Mouse (Mus musculus) intestine, embryonic 14.5 days (tissue): Measurements from ENCODE around the gene Nploc4. TPM values are rescaled to one million over a fixed set of nuclear protein-coding genes. Genes with fewer than 3 reads are reported as not detected.
A peak's percentile ranks its signal among the peaks of the same experiment; 100 is the strongest.

ENCODE experiments used
- ATAC-seq: fragments of 200-750 bp; cut with Nextera tagmentation; replicated peaks from 2 replicates; pipeline ENCODE4 v1.8.0; 2017; ENCODE audit warnings: low read depth, moderate number of reproducible peaks, moderate TSS enrichment, moderate library complexity; ENCODE audit not compliant: low FRiP score, low TSS enrichment
- DNase-seq: peaks from one replicate; pipeline ENCODE4 v3.0.0-alpha.2; 2018; ENCODE audit warnings: low spot score
- H3K27ac ChIP-seq: fragments of 300-500 bp; sonication (generic); 2 replicates; pipeline ENCODE4 v1.5.1; 2014; ENCODE audit warnings: low read depth, mild to moderate bottlenecking, control low read depth
- H3K27me3 ChIP-seq: fragments of 300-500 bp; sonication (generic); replicated peaks from 2 replicates; pipeline ENCODE4 v1.6.1; 2014; ENCODE audit warnings: low read length, control low read depth; ENCODE audit not compliant: control insufficient read depth, insufficient read depth
- H3K36me3 ChIP-seq: fragments of 300-500 bp; sonication (generic); 2 replicates; pipeline ENCODE4 v1.6.1; 2014; ENCODE audit warnings: low read length, control low read depth; ENCODE audit not compliant: control insufficient read depth, insufficient read depth
- H3K4me1 ChIP-seq: fragments of 300-500 bp; sonication (generic); replicated peaks from 2 replicates; pipeline ENCODE4 v1.6.1; 2014; ENCODE audit warnings: low read length, control low read depth, mixed read lengths; ENCODE audit not compliant: control insufficient read depth, insufficient read depth
- H3K4me2 ChIP-seq: fragments of 300-500 bp; sonication (generic); 2 replicates; pipeline ENCODE4 v1.6.1; 2014; ENCODE audit warnings: low read length
- H3K4me3 ChIP-seq: fragments of 300-500 bp; sonication (generic); 2 replicates; pipeline ENCODE4 v1.5.1; 2014; ENCODE audit warnings: low read depth, low read length, control low read depth, mixed read lengths
- H3K9ac ChIP-seq: fragments of 300-500 bp; sonication (generic); 2 replicates; pipeline ENCODE4 v1.6.1; 2014; ENCODE audit warnings: mild to moderate bottlenecking, low read length
- H3K9me3 ChIP-seq: fragments of 300-500 bp; sonication (generic); 2 replicates; pipeline ENCODE4 v1.6.1; 2016; ENCODE audit warnings: low read length, control low read depth; ENCODE audit not compliant: control insufficient read depth
- WGBS: fragments of 180-500 bp; shearing (Covaris S2); extraction: QIAGEN DNeasy Blood & Tissue Kit; methylation state at CpG from one replicate; pipeline ENCODE4 v1.1.7; 2014; 5-methylcytosine and 5-hydroxymethylcytosine counted together
- polyA plus RNA-seq: library from polyadenylated mRNA; unstranded; fragments of >200 nt; fragmentation: Nextera tagmentation; extraction: Ambion mirVana; gene quantifications from 2 replicates; pipeline ENCODE4 v1.2.1, GENCODE M21; 2014

Nploc4 gene
- 34.5 and 37.4 TPM in 2 replicates for polyA plus RNA-seq

DNA sequence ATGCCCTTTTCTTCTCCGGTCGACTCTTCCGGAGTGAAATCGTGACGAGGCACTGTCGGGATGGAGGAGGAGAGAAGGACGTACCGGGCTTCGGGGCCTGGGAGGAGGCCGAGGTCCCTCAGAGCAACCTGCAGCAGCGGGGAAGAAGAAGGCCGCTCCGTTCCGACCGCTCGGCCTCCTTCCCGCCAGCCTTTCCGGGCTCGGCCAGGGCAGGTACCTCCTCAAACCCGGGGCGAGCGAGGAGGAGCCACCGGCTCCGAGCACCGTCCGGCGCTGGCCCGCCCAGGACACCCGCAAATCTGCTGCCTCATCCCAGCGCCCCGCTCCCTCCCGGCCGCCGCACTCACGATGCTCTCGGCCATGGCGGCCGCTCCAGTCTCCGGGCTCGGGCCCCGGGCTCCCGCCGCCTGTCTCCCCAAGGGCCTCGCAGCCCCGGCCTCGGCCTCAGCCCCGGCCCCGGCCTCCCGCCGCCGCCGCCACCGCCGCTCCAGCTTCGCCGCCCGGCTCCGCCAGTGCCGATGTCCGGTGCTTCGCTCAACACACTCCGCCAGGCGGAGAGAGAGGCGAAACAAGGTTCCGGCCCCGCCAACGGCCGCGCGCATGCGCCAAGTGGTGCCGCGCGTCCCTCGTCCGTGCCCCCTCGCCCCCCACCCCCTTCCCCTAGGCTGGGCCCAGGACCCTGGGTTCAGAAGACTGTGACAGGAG is at the start of gene Nploc4:
Gene Nploc4 (minus strand): TSS at position 557 of the 705 bp plus-strand sequence.
- Histone ChIP-seq H3K4me1 (peaks cover 12% of the 10 kb centered on the region), H3K4me3 (peak within 1 kb of the TSS; percentile 64), H3K9me3 (no peaks in the 10 kb centered on the region), H3K27ac (peak within 1 kb of the TSS; percentile 24; the same call in 1 of the 2 replicates), H3K4me2 (peak within 1 kb of the TSS; percentile 91), H3K27me3 (no peaks in the 10 kb centered on the region), H3K9ac (peak within 1 kb of the TSS; percentile 93), H3K36me3 (peaks cover 27% of the 10 kb centered on the region)
- DNase-seq (peak; percentile 96), ATAC-seq (peak; percentile 88)
- under 1% methylated on average over 73 of the region's 77 CpGs for WGBS

DNA sequence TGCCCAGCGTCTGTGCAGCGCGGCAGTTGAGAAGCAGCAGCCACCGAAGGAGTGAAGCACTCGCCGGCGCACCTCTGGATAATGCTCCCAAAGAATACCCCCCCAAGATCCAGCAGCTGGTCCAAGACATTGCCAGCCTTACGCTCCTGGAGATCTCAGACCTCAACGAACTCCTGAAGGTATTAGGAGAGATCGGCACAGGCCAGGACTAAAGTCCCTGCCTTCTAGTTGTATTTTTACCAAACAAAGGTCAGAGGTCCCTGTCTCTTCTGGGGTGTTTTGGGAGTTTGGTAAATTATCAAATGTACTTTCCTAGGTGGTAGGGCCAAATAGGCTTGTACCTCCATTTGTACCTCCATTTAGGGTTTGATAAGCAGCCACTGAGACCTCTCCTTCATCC is 47.7 kb upstream of the Nploc4 start:
- no peaks in the 10 kb centered on the region for H3K27me3 ChIP-seq
- H3K4me2 ChIP-seq, result peak overlapping the region; percentile 88
- WGBS, result 10% methylated on average over 10 of the region's 10 CpGs
- DNase-seq (no peak), ATAC-seq (no peak)
- H3K4me1 ChIP-seq, result peaks cover 16% of the 10 kb centered on the region
- H3K36me3 ChIP-seq, result peaks cover 74% of the 10 kb centered on the region
- H3K9ac ChIP-seq, result peak overlapping the region; percentile 78
- H3K9me3 ChIP-seq, result no peaks in the 10 kb centered on the region
- H3K27ac ChIP-seq, result no peak overlapping the region
- H3K4me3 ChIP-seq, result peak overlapping the region; percentile 98

DNA sequence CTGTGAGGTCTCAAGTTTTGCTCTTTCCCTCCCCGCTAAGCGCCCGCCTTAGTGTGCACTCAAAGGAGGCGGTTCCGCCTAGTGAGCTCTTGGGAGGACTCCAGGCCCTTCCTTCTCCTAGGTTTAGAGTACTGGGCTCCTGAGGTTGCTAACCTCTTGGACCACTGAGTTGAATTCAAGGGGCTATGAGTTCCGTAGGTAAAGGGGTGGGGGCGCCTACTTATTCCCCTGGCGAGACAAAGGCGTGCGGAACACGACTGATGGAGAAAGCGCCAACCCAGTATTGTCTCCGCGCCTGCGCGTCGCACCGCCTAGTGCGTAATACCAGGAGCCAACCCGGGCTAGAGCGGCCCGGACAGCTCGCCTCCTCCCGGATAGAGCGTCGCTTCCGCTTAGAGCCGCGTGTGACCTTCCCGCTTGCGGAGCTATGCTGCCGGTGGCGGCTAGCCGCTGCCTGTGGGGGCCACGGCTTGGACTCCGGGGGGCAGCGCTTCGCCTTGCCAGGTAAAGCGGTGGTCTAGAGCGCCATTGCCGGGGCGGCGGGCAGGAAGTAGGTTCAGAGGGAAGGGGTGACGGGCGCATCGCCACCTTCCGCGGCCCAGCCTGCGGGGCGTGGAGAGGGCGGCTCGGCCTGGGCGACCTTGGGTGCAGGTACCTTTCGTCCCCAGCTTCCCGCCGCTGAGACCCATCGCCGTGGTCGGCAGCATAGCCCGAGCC is 46.9 kb upstream of the Nploc4 start, which contains the start of gene Mrpl12:
Gene Mrpl12 (plus strand): TSS at position 349 of the 717 bp plus-strand sequence.
- WGBS, result under 1% methylated on average over 60 of the region's 60 CpGs
- DNase-seq (peak; percentile 93), ATAC-seq (peak; percentile 90)
- Histone ChIP-seq H3K9ac (peak within 1 kb of the TSS; percentile 78), H3K9me3 (no peaks in the 10 kb centered on the region), H3K4me3 (peak within 1 kb of the TSS; percentile 98), H3K27me3 (no peaks in the 10 kb centered on the region), H3K36me3 (peaks cover 76% of the 10 kb centered on the region), H3K4me2 (peak within 1 kb of the TSS; percentile 88), H3K27ac (peak within 1 kb of the TSS; percentile 80), H3K4me1 (peaks cover 16% of the 10 kb centered on the region)

DNA sequence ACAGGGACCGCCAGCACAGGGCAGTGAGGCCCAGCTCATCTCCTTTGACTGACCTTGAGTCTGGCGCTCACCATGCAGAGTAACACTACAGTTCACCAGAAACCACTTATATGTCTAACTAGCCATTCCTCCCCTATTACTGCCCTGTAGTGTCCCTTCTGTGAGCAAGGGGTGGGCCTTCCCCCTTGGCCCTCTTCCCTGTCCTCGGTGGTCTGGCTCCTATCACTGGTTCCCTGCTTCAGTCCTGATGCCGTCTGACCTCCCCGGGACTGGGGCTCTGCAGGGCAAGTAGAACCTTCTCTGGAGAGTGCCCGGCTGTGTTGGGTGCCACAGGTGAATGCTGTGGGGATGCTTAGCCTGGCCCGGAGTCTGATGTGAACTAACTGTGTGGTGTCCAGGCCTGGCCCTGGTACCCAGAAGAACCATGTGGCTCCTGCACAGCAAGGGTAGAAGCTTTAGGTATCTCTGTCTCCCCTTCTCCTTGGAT is 46.0 kb upstream of the Nploc4 start:
- DNase-seq (no peak), ATAC-seq (no peak)
- no peaks in the 10 kb centered on the region for H3K27me3 ChIP-seq
- 85% methylated on average over 7 of the region's 7 CpGs for WGBS
- H3K4me1 ChIP-seq, result peaks cover 16% of the 10 kb centered on the region
- H3K9me3 ChIP-seq, result no peaks in the 10 kb centered on the region
- peak overlapping the region; percentile 80; the same call in 1 of the 2 replicates for H3K27ac ChIP-seq
- H3K4me3 ChIP-seq, result peak overlapping the region; percentile 98; the same call in 1 of the 2 replicates
- H3K4me2 ChIP-seq, result peak overlapping the region; percentile 88
- peak overlapping the region; percentile 78 for H3K9ac ChIP-seq
- peaks cover 82% of the 10 kb centered on the region for H3K36me3 ChIP-seq

DNA sequence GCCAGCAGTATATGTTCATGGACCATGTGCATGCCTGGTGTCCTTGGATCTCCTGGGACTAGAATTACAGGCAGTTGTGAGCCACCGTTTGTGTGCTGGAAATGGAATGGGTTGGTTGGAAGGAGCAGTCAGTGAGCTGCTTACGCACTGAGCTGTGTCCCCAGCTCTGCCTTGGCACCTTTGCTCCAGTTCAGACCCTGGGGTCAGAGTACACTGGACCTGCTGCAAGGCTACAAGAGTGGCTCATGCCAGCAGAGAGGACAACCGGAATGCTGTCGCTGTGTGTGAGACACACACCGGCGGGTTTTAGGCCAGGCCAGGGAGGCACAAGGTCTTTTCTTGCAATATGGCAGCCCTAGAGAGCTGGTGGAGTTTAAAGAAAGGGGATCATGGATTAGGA is 34.5 kb upstream of the Nploc4 start:
- Histone ChIP-seq H3K4me3 (no peak overlapping the region), H3K9me3 (no peaks in the 10 kb centered on the region), H3K27me3 (no peaks in the 10 kb centered on the region), H3K27ac (no peak overlapping the region), H3K36me3 (peaks cover 79% of the 10 kb centered on the region), H3K4me1 (peaks cover 8% of the 10 kb centered on the region), H3K4me2 (no peak overlapping the region), H3K9ac (no peak overlapping the region)
- no peak for DNase-seq
- 96% methylated on average over 6 of the region's 6 CpGs for WGBS
- no peak for ATAC-seq

DNA sequence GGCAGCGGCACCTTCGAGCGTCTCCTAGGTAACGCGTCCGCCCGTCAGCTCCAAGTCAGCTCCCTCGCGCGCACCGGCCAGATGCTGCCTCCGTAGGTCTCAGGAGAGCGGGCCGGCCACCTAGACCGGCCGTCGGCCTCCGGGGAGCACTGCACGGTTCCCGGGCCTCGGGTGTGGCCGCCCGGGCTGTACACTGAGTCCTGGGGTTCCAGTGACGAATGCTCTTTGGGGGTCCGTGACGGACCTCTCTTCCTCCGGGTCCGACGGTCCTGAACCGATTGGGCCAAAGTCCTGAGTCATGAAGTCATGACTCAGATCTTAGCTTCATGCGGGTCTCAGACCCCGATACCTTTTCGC is 30.2 kb upstream of the Nploc4 start:
- Histone ChIP-seq H3K27ac (no peak overlapping the region), H3K27me3 (no peaks in the 10 kb centered on the region), H3K9ac (peak overlapping the region; percentile 83), H3K4me3 (peak overlapping the region; percentile 100), H3K4me1 (peaks cover 18% of the 10 kb centered on the region), H3K4me2 (peak overlapping the region; percentile 96), H3K9me3 (no peaks in the 10 kb centered on the region), H3K36me3 (peaks cover 48% of the 10 kb centered on the region)
- DNase-seq, result no peak
- WGBS, result 1% methylated on average over 32 of the region's 33 CpGs
- no peak; the same call in 1 of the 2 replicates for ATAC-seq

DNA sequence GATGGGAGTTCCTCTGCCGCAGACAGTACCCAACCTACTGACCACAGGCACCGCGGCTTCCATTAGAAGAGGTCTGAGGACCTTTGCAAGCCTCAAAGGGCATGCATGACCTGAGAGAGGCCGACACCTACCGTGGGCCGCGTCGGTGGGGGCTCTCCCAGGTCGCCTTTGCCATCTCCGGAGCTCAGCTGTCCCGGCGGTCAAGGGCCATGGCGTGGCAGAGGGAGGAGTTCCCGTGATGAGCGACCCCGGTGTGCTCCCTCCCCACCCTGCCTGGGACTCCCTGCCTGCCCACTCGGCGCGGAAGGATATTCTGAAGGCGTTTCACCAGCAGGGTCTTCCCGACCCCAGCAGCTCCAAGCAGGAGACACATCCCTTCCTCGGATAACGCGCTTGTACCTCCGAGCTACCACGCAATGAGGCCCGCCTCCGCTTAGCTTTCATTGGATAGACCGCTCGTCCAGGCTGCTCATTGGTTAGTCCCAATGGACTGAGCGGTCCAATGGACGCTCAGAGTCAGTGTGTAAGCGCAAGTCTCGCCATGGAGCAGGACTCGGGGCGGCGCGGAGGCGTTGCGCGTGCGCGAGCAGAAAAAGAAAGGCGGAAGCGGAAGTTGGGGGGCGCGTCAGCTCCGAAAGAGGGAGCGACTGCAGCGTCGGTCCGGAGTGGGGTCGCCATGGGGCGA is 29.7 kb upstream of the Nploc4 start, which contains the start of gene Arl16:
Gene Arl16 (minus strand): TSS at position 557 of the 685 bp plus-strand sequence.
- DNase-seq (peak; percentile 97), ATAC-seq (peak; percentile 99)
- H3K4me2 ChIP-seq, result peak within 1 kb of the TSS; percentile 97
- H3K4me1 ChIP-seq, result peaks cover 18% of the 10 kb centered on the region
- peak within 1 kb of the TSS; percentile 100 for H3K4me3 ChIP-seq
- H3K9me3 ChIP-seq, result no peaks in the 10 kb centered on the region
- H3K36me3 ChIP-seq, result peaks cover 48% of the 10 kb centered on the region
- peak within 1 kb of the TSS; percentile 64 for H3K27ac ChIP-seq
- no peaks in the 10 kb centered on the region for H3K27me3 ChIP-seq
- peak within 1 kb of the TSS; percentile 83 for H3K9ac ChIP-seq
- under 1% methylated on average over 54 of the region's 54 CpGs for WGBS

DNA sequence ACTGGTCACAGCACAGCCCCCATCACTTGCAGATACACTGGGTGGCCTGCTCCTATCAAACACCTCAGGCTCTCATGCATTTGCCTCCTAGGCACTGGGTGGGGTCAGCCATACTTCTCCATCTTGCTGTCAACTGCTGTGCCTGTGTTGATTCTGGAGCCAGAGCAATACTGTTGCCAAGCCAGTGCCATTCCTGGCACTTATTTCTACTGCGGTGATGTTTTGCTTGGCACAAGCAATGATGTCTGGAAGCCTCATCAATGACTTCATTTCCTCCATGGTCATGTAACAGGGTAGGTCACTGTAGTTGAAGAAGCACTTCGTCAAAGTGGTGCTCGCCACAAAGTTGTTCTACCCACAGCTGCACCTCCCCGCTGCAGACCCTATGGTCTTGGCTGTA is 28.0 kb upstream of the Nploc4 start:
- Histone ChIP-seq H3K4me2 (no peak overlapping the region), H3K36me3 (peaks cover 48% of the 10 kb centered on the region), H3K4me1 (peaks cover 18% of the 10 kb centered on the region), H3K9ac (no peak overlapping the region), H3K4me3 (no peak overlapping the region), H3K9me3 (no peaks in the 10 kb centered on the region), H3K27me3 (no peaks in the 10 kb centered on the region), H3K27ac (no peak overlapping the region)
- ATAC-seq (no peak), DNase-seq (no peak)
- 93% methylated on average over 4 of the region's 4 CpGs for WGBS
